Mouse (Mus musculus): Measurements from ENCODE around the gene Rnase2b. TPM values are rescaled to one million over a fixed set of nuclear protein-coding genes. Genes with fewer than 3 reads are reported as not detected.
"Not testable (repeated sequence)": the region's sequence is repeated elsewhere in the genome, so short reads cannot be mapped to it uniquely, and the experiment has no call there.

Rnase2b gene
- polyA plus RNA-seq (2012; rRNA removed), result not detected in 2 replicates

DNA sequence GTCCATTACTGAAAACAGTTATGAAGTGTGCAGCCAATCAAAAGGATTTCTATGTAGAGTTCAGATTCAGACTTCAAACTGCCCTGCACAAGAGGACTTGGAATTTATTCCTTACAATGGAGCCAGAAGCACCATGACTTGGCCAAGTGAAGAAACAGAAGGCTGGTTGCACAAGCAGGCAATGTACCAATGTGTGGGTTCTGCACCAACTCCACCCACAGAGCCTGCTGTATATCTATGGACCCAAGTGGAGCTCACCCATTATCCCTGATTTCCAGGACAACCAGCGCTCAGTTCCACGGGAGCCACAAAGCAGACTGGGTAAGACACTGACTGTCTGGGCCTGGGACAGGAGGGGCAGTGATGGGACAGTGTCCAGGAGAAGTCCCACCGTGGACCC, at the start of gene Rnase2b:
Gene Rnase2b (plus strand): TSS at position 285 of the 400 bp plus-strand sequence.
- not testable (repeated sequence) for H3K27me3 ChIP-seq (ENCODE audit: control insufficient read depth, insufficient read depth, low read length); H3K36me3 ChIP-seq (ENCODE audit: control insufficient read depth, insufficient read depth, low read length); H3K4me3 ChIP-seq (ENCODE audit: low read depth, low read length); H3K27ac ChIP-seq (ENCODE audit: insufficient read depth, low read depth, low read length)
- WGBS, result 96% methylated on average over 3 of the region's 3 CpGs
- peaks cover 18% of the 10 kb centered on the region; the same call in 1 of the 2 replicates for H3K4me1 ChIP-seq (ENCODE audit: control insufficient read depth, insufficient read depth, insufficient read length, low read length)

- no peak overlapping the region for H3K27ac ChIP-seq (ENCODE audit: insufficient read depth, low read depth, low read length)
- 65% methylated on average over 9 of the region's 9 CpGs for WGBS
- no peaks in the 10 kb centered on the region for H3K27me3 ChIP-seq (ENCODE audit: control insufficient read depth, insufficient read depth, low read length)
- TF ChIP-seq POLR2A (IDR thresholded peaks at IDR 0.05; ENCODE audit: low read depth, low read length) (no peak), CTCF (IDR thresholded peaks at IDR 0.05; ENCODE audit: extremely low read depth, insufficient read length, insufficient replicate concordance, low read depth, low read length) (no peak)
- H3K4me3 ChIP-seq (ENCODE audit: low read depth, low read length), result no peak overlapping the region
- no peaks in the 10 kb centered on the region for H3K36me3 ChIP-seq (ENCODE audit: control insufficient read depth, insufficient read depth, low read length)
- H3K4me1 ChIP-seq (ENCODE audit: control insufficient read depth, insufficient read depth, insufficient read length, low read length), result no peaks in the 10 kb centered on the region
Observed at GRCm38 (mm10) chr14:51113476-51113875, 48.6 kb upstream of the Rnase2b start.

DNA sequence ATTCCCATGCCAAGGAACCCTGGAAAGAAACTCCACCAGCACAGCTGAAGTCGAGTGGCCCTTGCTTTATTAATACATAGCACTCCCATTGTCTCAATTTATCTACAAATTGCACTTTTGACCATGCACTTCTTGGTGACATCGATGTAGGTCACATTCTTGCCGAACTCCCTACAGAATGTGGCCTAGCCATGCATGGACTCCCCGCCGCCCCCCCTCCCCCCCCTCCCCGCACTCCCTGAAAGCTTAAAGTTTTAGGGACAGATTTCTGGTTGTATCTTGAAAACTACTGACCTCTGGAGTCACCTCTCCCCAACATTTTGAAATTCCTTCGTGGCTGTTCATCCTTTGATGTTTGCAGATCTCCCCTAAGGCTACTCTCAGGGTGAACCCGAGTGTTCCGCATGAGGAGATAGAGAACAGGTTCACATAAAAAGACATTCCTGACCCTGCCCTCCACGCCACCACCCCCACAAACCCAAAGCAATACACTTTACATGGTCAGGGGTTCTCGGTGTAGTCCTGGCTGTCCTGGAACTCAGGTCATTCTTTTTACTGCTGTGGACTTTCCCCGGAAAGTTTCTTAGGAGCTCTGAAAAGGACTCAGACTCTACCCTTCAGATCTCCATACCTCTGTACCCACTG, 48.0 kb upstream of the Rnase2b start, which contains the start of gene Eddm3b:
Gene Eddm3b (plus strand): TSS at position 511 of the 645 bp plus-strand sequence.
- WGBS, result 72% methylated on average over 12 of the region's 12 CpGs
- TF ChIP-seq CTCF (IDR thresholded peaks at IDR 0.05; ENCODE audit: extremely low read depth, insufficient read length, insufficient replicate concordance, low read depth, low read length) (no peak), POLR2A (IDR thresholded peaks at IDR 0.05; ENCODE audit: low read depth, low read length) (no peak)
- H3K27ac ChIP-seq (ENCODE audit: insufficient read depth, low read depth, low read length), result no peak within 1 kb of the TSS
- H3K4me1 ChIP-seq (ENCODE audit: control insufficient read depth, insufficient read depth, insufficient read length, low read length), result no peaks in the 10 kb centered on the region
- H3K36me3 ChIP-seq (ENCODE audit: control insufficient read depth, insufficient read depth, low read length), result no peaks in the 10 kb centered on the region
- no peaks in the 10 kb centered on the region for H3K27me3 ChIP-seq (ENCODE audit: control insufficient read depth, insufficient read depth, low read length)
- no peak within 1 kb of the TSS for H3K4me3 ChIP-seq (ENCODE audit: low read depth, low read length)

DNA sequence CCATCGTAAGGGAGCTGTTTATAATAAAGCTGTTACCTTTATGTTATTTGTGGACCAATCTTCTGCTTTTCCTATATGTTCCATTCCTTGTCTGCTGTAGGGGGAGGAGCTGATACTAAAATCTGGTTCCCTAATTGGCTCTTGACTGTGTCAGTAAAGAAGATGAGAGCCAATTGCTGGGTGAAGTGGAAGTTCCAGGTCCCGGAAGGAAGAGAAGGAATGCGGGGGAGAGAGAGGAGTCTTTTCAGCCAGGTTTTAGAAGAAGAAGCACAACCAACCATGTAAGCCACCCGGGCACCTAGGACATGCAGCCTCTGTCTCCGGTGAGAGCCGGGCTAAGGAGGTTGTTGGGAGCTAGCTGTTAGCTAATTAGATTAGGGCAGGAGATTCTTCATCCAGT, 36.4 kb upstream of the Rnase2b start:
- TF ChIP-seq CTCF (IDR thresholded peaks at IDR 0.05; ENCODE audit: extremely low read depth, insufficient read length, insufficient replicate concordance, low read depth, low read length), result no peak
- no peak for TF ChIP-seq POLR2A (IDR thresholded peaks at IDR 0.05; ENCODE audit: low read depth, low read length)
- H3K4me3 ChIP-seq (ENCODE audit: low read depth, low read length), result no peak overlapping the region
- WGBS, result 92% methylated on average over 6 of the region's 6 CpGs

DNA sequence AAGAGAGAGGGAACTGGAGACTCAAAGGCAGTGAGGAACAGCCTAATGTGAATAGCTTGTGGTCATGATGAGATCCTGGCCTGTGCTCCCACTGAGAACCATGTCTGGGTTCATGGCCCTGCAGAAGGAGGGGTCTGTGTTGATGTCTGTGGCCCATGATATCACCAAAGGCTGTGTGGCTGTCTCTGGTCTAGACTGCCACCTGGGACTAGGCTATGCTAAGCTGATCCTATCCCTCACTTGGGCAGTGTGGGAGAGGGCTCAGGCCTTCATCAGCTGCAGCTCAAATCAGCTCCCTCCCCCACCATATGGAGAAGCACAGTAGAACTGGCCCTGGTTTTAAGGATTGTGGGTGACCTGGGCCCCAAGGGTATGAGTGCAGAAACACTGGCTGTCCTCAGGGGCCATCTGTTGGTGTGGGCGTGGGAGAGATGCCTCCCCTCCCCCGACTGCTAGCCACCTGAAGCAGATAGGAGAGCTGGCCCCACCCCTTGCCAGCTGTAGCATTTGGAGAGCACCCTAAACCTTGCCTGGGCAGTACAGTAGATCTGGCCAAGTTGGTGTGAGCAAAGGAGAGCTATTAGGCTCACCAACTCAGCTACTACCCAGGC, 34.3 kb upstream of the Rnase2b start:
- Histone ChIP-seq H3K4me3 (ENCODE audit: low read depth, low read length) (no peak overlapping the region), H3K27ac (ENCODE audit: insufficient read depth, low read depth, low read length) (peak overlapping the region; percentile 10; the same call in 1 of the 2 replicates), H3K4me1 (ENCODE audit: control insufficient read depth, insufficient read depth, insufficient read length, low read length) (peaks cover 7% of the 10 kb centered on the region; the same call in 1 of the 2 replicates), H3K36me3 (ENCODE audit: control insufficient read depth, insufficient read depth, low read length) (no peaks in the 10 kb centered on the region), H3K27me3 (ENCODE audit: control insufficient read depth, insufficient read depth, low read length) (no peaks in the 10 kb centered on the region)
- WGBS, result 27% methylated on average over 2 of the region's 2 CpGs
- TF ChIP-seq POLR2A (IDR thresholded peaks at IDR 0.05; ENCODE audit: low read depth, low read length) (no peak), CTCF (IDR thresholded peaks at IDR 0.05; ENCODE audit: extremely low read depth, insufficient read length, insufficient replicate concordance, low read depth, low read length) (no peak)

More for the DNA sequence above, 36.4 kb upstream of the Rnase2b start:
- peaks cover 7% of the 10 kb centered on the region; the same call in 1 of the 2 replicates for H3K4me1 ChIP-seq (ENCODE audit: control insufficient read depth, insufficient read depth, insufficient read length, low read length)
- no peaks in the 10 kb centered on the region for H3K27me3 ChIP-seq (ENCODE audit: control insufficient read depth, insufficient read depth, low read length)
- no peaks in the 10 kb centered on the region for H3K36me3 ChIP-seq (ENCODE audit: control insufficient read depth, insufficient read depth, low read length)
- H3K27ac ChIP-seq (ENCODE audit: insufficient read depth, low read depth, low read length), result no peak overlapping the region

DNA sequence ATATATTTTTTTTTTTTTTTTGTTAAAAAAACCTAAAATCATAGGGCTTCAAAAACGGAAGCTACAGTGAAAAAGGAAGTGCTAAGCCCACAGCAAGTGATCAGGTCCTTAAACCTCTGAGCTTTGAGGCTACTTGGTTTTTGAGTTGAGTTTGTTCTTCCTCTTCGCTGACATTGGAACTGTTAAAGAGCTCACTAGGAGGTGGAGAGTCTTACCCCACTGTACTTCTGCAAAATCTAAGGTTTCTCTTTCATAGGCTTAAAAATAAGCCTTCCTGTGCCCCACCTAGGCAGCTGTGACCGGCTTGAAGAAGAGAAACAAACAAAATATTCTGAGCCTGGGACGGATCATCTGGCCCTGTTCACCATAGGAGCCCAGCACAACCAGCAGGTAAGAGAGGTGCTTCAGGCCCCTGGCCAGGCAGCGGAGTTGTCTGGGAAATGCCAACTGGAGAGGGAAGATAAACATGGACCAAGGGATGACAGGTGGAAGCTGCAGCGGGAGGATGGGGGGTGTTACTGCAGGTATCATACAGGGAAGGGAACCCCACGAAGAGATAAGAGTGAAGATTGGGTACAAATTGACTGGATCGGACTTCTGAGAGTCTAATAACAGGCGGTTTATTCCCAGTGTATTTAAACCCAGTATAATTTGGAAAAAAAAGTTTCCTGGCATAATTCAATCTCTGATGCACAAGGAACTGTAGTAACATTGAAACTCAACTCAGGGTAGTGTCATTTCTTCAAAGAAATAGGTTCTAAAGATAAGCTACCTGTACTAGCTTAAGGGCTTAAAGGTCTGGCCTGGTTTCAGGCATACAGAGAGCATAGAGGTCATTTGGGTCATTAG, 33.1 kb upstream of the Rnase2b start:
- WGBS, result 60% methylated on average over 9 of the region's 9 CpGs
- Histone ChIP-seq H3K4me3 (ENCODE audit: low read depth, low read length) (peak overlapping the region; percentile 55), H3K4me1 (ENCODE audit: control insufficient read depth, insufficient read depth, insufficient read length, low read length) (peaks cover 7% of the 10 kb centered on the region; the same call in 1 of the 2 replicates), H3K36me3 (ENCODE audit: control insufficient read depth, insufficient read depth, low read length) (no peaks in the 10 kb centered on the region), H3K27ac (ENCODE audit: insufficient read depth, low read depth, low read length) (peak overlapping the region; percentile 59), H3K27me3 (ENCODE audit: control insufficient read depth, insufficient read depth, low read length) (no peaks in the 10 kb centered on the region)
- no peak for TF ChIP-seq POLR2A (IDR thresholded peaks at IDR 0.05; ENCODE audit: low read depth, low read length)
- no peak for TF ChIP-seq CTCF (IDR thresholded peaks at IDR 0.05; ENCODE audit: extremely low read depth, insufficient read length, insufficient replicate concordance, low read depth, low read length)

- no peaks in the 10 kb centered on the region for H3K27me3 ChIP-seq (ENCODE audit: control insufficient read depth, insufficient read depth, low read length)
- no peaks in the 10 kb centered on the region for H3K36me3 ChIP-seq (ENCODE audit: control insufficient read depth, insufficient read depth, low read length)
- no peak overlapping the region for H3K4me3 ChIP-seq (ENCODE audit: low read depth, low read length)
- H3K4me1 ChIP-seq (ENCODE audit: control insufficient read depth, insufficient read depth, insufficient read length, low read length), result peaks cover 7% of the 10 kb centered on the region; the same call in 1 of the 2 replicates
- no peak for TF ChIP-seq CTCF (IDR thresholded peaks at IDR 0.05; ENCODE audit: extremely low read depth, insufficient read length, insufficient replicate concordance, low read depth, low read length)
- no peak for TF ChIP-seq POLR2A (IDR thresholded peaks at IDR 0.05; ENCODE audit: low read depth, low read length)
- 73% methylated on average over 4 of the region's 4 CpGs for WGBS
- no peak overlapping the region; the same call in 1 of the 2 replicates for H3K27ac ChIP-seq (ENCODE audit: insufficient read depth, low read depth, low read length)
Observed at GRCm38 (mm10) chr14:51129624-51129975, 32.5 kb upstream of the Rnase2b start.
